Mouse (Mus musculus) 3134 (cell line): ENCODE measurements around the gene Cd160.

Source experiments
- DNase-seq: peaks from one replicate; pipeline ENCODE4 v3.0.0-alpha.2; 2011; ENCODE audit warnings: low spot score; ENCODE audit not compliant: insufficient read length; ENCODE audit errors: extremely low read depth

The Cd160 gene

DNA sequence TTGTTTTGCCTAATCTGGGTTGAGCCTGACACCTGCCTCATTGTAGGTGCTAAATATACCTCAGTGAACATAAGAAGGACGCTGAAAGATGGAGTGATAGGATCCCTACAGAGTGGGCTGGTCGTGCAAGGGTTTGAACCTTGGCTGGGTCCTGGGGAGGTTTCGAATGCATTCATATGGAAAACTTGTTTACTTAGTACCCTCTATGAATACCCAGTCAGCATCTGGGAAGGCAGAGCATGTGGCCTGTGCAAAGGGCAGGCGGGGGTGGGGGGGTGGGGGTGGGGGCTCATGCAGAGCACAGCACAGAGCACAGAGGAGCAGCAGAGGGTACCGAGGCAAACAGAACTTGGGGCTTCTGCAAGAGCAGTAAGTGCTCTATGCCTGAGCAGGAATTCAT is 3.8 kb upstream of the Cd160 start:
- no peak for DNase-seq

- no peak for DNase-seq
Measured at GRCm38 (mm10) chr3:96829856-96830255, 705 bp upstream of the Cd160 start.

GRCm38 (mm10) chr3:96828308-96828864 is 765 bp downstream of the Cd160 start:
- DNase-seq: no peak

DNA sequence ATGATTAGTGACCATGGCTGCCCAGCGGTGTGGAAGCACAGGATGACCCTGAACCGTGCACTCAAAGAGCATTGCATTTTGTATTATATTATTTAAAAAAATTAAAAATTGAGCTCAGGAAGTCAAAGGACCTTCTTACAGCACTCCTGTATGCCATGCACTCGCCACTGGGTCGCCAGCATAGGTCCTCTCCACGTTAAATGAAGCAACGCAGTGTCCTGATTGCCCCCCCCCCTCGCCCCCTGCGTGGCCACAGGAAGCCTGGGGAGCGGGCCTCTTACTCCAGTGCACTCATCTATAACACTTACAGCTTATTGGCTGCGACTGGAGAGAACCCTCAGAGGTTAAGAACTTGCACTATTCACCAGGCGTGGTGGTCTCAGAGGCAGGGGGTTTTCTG is 3.9 kb downstream of the Cd160 start:
- no peak for DNase-seq

- DNase-seq: no peak
Measured at GRCm38 (mm10) chr3:96824614-96825013, 4.5 kb downstream of the Cd160 start.

DNA sequence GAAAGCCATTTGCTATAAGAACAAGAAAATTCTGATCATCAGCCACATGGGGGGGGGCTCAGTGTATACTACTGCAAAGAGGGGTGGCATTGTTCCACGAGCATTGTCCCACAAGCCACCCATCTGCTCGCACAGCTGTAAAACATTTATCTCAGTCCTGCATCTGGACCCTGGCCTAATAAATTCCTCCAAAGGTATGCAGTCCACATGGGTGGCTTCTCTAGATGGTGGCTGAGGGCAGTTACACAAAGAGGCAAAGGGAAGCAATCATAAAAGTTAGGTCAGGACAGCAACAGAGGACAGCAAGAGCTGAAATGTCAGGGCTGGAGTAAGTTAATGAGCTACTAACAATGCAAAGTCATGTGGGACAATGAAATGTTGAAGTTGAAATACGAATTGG is 5.5 kb downstream of the Cd160 start:
- DNase-seq: no peak

DNA sequence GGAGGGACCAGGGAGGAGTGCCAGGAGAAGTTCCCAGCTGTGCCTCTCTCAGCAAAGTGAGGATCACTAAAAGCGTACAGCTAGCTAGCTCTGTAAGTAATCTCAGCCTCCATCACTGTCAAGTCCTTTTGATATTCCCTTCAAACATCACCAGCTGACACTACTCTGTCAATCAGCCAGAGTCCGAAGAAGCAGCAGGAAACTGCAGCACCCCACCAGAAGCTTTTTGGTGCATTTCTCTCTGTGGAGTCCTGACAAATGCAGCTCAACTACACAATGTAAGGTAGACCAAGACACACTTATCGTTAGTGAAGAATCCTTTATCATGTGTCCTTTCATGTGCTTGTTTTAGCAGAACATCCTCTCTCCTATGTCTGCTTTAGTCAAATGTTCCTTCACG is 7.6 kb downstream of the Cd160 start:
- DNase-seq: no peak

- no peak for DNase-seq
Measured at GRCm38 (mm10) chr3:96820116-96820915, 8.8 kb downstream of the Cd160 start.

DNA sequence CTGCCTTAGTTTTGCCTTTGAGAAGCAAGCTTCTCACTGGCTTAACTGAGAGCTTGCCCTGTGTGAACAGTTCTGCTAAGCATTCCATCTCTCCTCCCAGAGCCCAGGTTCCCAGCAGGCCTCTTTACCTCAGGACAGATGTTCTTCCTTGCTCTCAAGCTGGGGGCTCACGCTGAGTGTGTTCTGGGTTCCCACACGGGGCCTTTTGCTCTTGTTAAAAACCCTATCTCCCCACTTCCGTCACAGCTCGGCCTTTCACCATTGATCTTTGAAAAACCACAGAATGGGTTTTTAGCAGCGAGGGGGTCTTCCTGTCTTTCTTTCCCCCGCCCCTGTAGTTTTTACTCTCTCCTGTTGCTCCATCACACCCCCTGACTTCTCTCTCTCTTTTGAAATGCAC is 14.8 kb downstream of the Cd160 start:
- no peak for DNase-seq

DNA sequence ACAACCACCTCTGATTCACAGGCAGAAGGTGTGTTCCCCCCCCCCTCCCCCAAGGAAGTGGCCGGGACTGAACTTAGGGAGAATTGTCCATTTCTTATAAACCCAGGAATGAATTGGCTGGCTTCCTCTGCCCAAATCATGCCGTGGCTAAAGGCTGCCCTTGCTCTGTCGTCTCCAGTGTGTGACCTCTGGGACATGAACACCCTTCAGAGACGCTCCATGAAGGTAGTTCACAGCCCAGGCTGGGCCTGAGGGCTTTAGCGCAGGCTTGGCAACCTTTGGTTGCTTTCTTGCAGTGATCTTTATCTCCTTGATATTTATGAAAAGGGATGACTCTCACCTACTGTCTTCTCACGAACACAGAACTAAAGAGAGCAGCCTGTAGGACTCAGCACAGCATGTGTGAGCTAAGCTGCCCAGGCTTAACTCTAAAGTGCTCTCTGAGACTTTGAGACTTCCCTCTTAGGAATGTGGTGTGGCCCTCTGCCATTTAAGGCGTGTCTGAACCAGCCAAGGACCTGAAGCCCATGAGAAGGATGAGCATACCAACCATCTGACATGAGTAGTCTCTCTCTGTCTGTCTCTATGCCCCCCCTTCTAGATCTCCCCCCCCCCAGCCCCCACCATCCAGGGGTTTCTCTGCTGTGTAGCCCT is 15.4 kb downstream of the Cd160 start:
- DNase-seq: peak; percentile 32

- peak; percentile 39 for DNase-seq
Measured at GRCm38 (mm10) chr3:96813106-96813505, 16.0 kb downstream of the Cd160 start.

GRCm38 (mm10) chr3:96812395-96813091 is 16.6 kb downstream of the Cd160 start:
- DNase-seq: peak; percentile 45

DNA sequence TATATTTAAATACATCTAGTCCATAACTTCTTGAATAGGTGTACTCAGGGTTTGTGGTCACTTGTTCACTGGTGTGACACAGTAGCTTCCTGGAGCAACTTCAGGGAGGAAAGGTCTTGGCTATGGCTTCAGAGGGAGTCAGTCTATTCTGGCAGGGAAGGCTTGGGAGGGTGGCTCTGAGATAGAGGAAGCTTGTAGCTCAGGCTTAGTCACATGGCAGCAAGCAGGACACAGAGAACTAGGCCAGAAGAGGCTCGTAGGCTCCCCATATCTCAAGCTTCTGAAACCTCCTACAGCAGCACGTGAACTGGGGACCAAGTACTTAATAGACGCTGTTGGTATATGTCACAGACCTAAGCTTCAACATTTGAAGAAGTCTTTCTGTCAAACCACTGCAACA is 17.9 kb downstream of the Cd160 start:
- no peak for DNase-seq

DNA sequence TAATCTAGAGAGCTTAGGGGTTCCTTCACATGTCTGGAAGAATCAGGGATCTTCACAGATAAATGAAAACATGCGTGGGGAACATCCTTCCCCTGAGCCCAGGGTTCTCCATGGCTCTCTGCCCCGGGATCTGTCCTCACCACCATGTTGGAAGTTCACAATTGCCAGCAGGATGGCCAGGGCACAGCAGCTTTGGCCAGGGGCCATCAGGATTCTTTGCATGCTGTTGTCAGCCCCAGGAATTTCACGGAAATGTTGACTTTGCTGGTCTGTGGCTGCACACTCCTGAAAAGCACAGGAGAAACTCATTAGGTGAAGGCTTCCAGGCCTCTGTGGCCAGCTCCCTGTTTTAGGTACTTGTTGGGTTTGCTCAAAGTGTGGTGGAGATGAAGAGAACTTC is 20.5 kb downstream of the Cd160 start:
- peak; percentile 39 for DNase-seq

DNA sequence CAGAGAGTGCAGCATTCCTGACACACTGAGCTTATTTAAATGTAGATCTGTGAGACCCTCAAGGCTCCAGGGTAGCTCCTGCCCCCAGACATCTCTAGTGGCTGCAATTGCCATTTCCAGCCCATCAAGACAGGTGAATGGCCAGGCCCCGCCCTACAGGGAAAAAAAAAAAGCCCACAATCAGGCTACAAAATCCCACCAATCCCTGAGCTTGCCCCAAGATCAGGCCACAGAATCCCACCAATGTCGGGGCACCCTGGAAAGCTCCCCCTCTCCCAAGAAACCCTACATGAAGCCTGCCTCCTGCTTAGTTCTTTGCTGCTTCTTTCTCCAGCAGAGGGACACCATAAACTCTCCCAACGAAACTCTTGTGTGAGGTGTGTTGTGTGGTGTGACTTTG is 21.0 kb downstream of the Cd160 start:
- no peak for DNase-seq

DNA sequence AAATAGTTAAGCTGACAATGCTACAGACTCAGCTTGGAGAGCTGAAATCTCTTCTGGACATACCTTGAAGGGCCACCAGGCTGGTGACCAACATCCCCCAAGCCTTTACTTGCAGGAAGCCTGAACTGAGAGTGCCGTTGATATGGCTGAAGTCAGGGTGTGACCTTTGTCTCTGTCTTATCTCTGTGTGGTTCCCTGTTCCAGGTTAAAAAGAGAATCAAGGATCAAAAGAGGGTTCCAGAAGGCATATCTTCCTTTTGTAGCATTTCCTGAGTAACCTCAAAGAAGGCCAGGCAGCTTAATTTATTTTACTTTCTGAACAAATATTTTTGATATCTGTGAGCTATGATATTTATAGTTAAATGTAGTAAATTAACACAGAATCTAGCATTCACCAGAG is 26.9 kb downstream of the Cd160 start:
- no peak for DNase-seq

- DNase-seq: no peak
Measured at GRCm38 (mm10) chr3:96800254-96800653, 28.9 kb downstream of the Cd160 start.

DNA sequence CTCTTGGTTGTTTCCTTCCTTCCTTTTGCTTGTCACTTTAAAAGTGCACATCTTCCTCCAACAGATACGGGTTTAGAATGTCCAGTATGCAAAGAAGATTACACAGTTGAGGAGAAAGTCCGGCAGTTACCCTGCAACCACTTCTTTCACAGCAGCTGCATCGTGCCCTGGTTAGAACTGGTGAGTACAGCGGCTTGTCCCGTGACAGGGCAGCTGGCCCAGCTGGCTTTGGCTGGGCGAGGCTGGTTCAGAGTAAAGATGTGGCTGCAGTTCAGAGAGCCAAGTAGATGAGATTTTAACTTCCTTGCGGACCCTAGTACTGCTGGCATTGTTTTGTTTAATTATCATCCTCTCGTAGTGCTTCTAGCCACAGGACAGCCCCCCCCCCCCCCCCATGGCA is 40.6 kb downstream of the Cd160 start:
- no peak for DNase-seq

DNA sequence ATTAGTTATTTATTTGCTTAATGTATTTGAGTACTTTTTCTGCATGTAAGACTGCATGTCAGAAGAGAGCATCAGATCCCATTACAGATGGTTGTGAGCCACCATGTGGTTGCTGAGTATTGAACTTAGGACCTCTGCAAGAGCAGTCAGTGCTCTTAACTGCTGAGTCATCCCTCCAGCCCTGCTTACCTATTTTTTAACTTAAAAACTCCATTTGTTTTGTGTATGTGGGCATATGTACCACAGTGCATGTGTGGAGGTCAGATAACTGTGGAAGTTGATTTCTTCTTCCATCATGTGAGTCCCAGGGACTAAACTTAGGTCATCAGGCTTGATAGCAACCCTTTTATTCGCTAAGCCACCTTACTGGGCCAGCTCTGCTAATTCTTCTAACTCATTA is 41.4 kb downstream of the Cd160 start:
- DNase-seq: no peak

DNA sequence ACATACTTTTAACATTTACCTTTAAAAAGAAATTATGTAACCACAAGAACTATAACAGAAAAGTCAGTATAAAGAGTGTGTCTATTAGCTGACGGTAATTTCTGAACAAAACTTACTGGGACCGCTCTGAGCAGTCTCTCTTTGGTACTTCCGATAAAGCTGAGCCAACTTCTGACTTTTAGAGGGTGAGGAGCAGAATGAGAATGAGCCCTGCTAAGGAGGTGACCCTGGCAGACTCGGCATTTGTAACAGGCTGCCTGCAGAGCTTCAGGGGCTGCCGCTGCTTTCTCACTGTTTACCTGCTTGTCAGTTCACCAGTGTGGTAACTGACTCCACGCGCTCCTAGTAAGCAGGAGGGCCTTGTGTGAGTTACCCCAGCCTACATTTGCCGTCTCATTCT is 46.9 kb downstream of the Cd160 start:
- DNase-seq: no peak

DNA sequence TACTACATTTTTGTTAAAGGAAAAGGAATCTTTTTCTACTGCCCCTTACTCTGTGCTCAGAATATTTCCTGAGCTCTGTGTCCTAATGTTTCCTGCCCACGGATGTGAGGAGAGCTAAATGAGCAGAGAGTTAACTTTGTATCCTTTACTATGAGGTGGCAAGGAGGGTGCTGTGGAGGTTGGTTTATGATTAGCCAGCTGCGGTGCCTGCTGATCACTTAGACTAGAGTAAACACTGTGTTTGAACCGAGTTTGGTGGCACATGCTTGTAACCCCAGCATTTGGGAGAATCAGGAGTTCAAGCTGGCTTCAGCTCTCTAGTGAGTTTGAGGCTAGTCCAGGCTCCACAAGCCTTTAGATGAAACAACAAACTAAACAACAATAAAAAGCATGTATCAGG is 52.0 kb downstream of the Cd160 start:
- DNase-seq: no peak

DNA sequence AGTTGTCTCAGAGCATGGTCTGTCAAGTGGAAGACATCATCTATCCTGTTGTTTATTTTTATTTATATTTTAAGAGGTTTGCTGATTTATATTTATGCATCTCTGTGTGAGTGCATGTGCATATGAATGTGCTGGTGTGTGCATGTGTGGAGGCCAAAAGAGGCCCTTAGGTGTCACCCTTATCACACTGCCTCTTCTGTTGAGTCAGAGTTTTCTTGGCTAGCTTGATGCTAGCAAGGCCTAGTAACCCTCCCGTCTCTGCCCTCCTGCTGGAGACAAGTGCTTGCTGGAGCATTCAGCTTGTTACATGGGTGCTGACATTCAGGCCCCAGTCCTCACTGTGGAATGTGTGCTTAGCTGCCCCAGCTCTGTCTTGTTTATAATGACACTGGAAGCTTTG is 56.2 kb downstream of the Cd160 start:
- no peak for DNase-seq
